Mouse (Mus musculus) testis, adult 2 months (tissue): ENCODE results near the gene Grip1.

ENCODE experiments used
- CTCF ChIP-seq: fragments of 200-500 bp; IDR thresholded peaks from 2 replicates; pipeline ENCODE4 v1.5.1; 2012; ENCODE audit warnings: low read depth, mild to moderate bottlenecking, inconsistent platforms, low read length, moderate library complexity; ENCODE audit not compliant: control insufficient read depth, insufficient read depth, insufficient replicate concordance
- POLR2A ChIP-seq: fragments of 200-500 bp; IDR thresholded peaks from 2 replicates; pipeline ENCODE4 v1.6.1; 2012; ENCODE audit warnings: low read depth, mild to moderate bottlenecking, inconsistent platforms, low read length, moderate library complexity; ENCODE audit not compliant: control insufficient read depth

- no peak for TF ChIP-seq POLR2A
- no peak for TF ChIP-seq CTCF
Measured at GRCm38 (mm10) chr10:119705348-119705747, 251.7 kb downstream of the Grip1 start.
